Mouse (Mus musculus): ENCODE data around the gene Zfand6. TPM values are rescaled to one million over a fixed set of nuclear protein-coding genes. Genes with fewer than 3 reads are reported as not detected.

Zfand6 gene
- polyA plus RNA-seq, 1 experiment from 2014 or later, result 133 TPM

DNA sequence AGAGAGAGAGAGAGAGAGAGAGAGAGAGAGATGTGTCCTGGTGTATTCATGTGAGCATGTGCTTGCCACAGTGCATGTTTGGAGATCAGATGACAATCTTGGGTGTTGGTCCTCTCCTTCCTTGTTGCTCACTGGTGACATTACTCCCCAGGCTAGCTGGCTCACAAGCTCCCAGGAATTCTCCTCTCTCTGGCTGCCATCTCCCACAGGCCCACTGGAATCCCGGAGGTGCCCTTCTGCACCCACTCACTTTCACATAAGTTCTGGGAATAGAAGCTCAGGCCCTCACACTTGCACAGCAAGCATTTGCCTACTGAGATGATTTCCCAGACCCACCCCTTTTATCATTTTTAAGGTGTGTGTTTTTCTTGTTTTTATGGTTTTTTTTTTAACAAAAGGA, 110.0 kb downstream of the Zfand6 start:
- H3K36me3 ChIP-seq (ENCODE audit: insufficient read depth, low read length), result no peaks in the 10 kb centered on the region
- 75% methylated on average over 1 of the region's 1 CpGs for WGBS
- no peaks in the 10 kb centered on the region for H3K4me1 ChIP-seq (ENCODE audit: insufficient read depth, low read depth, low read length)
- H3K27ac ChIP-seq (ENCODE audit: low read length), result no peak overlapping the region
- DNase-seq (ENCODE audit: low spot score), result no peak
- no peak overlapping the region for H3K4me3 ChIP-seq (ENCODE audit: low read depth, low read length)
- TF ChIP-seq CTCF (IDR thresholded peaks at IDR 0.05) (no peak), EP300 (IDR thresholded peaks at IDR 0.05) (no peak)
- H3K9me3 ChIP-seq (ENCODE audit: low read length), result no peaks in the 10 kb centered on the region
- H3K27me3 ChIP-seq (replicated peaks; ENCODE audit: insufficient read depth, low read length), result no peaks in the 10 kb centered on the region
- H3K4me2 ChIP-seq (replicated peaks; ENCODE audit: low read depth, low read length), result no peak overlapping the region
- ATAC-seq, result no peak
- no peak overlapping the region for H3K9ac ChIP-seq (replicated peaks; ENCODE audit: low read depth)

DNA sequence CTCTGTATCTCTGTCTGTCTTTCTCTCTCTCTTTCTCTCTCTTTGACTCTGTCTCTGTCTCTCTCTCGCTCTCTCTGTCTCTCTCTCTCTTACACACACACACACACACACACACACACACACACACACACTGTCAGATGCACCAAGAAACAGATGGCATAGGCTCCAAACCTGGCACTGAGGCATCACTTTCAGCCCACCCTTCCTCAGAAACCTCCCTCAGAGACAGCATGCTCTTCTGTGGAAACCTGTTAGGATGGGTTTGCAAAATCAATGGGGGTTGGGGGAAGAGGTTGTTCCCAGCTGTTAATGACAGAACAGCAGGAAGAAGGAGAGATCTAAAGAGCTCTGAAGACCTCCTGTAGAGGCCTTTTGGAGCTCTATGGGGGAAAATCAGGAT, 110.9 kb downstream of the Zfand6 start:
- 57% methylated on average over 1 of the region's 1 CpGs for WGBS
- DNase-seq (ENCODE audit: low spot score), result no peak
- Histone ChIP-seq H3K27me3 (replicated peaks; ENCODE audit: insufficient read depth, low read length) (no peaks in the 10 kb centered on the region), H3K4me3 (ENCODE audit: low read depth, low read length) (no peak overlapping the region), H3K4me2 (replicated peaks; ENCODE audit: low read depth, low read length) (no peak overlapping the region), H3K36me3 (ENCODE audit: insufficient read depth, low read length) (no peaks in the 10 kb centered on the region), H3K9ac (replicated peaks; ENCODE audit: low read depth) (no peak overlapping the region), H3K9me3 (ENCODE audit: low read length) (no peaks in the 10 kb centered on the region), H3K27ac (ENCODE audit: low read length) (no peak overlapping the region), H3K4me1 (ENCODE audit: insufficient read depth, low read depth, low read length) (no peaks in the 10 kb centered on the region)
- ATAC-seq, result no peak
- TF ChIP-seq EP300 (IDR thresholded peaks at IDR 0.05), result no peak
- TF ChIP-seq CTCF (IDR thresholded peaks at IDR 0.05), result no peak

DNA sequence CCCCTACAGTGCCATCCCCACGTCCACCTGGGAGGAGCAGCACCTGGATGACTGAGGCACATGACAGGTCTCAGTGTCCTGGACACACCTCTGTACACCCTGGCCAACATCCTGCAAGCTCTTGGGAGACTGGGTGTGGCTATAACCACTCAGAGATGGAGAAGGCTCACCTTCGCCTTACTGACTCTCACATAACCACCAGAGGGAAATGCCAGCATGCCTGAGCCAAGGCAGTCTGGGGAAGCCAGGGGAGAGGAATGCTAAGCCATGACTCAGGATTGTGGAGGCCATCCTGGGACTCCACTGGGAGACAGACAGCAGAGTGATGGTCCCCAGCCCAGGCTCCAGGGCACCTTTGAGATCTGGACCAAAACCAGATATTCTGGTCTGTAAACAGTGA, 112.7 kb downstream of the Zfand6 start:
- H3K36me3 ChIP-seq (ENCODE audit: insufficient read depth, low read length), result no peaks in the 10 kb centered on the region
- TF ChIP-seq EP300 (IDR thresholded peaks at IDR 0.05) (no peak), CTCF (IDR thresholded peaks at IDR 0.05) (no peak)
- ATAC-seq, result no peak
- no peaks in the 10 kb centered on the region for H3K9me3 ChIP-seq (ENCODE audit: low read length)
- H3K27me3 ChIP-seq (replicated peaks; ENCODE audit: insufficient read depth, low read length), result no peaks in the 10 kb centered on the region
- WGBS, result 83% methylated on average over 2 of the region's 2 CpGs
- H3K4me1 ChIP-seq (ENCODE audit: insufficient read depth, low read depth, low read length), result no peaks in the 10 kb centered on the region
- H3K4me3 ChIP-seq (ENCODE audit: low read depth, low read length), result no peak overlapping the region
- no peak overlapping the region for H3K9ac ChIP-seq (replicated peaks; ENCODE audit: low read depth)
- DNase-seq (ENCODE audit: low spot score), result no peak
- no peak overlapping the region for H3K4me2 ChIP-seq (replicated peaks; ENCODE audit: low read depth, low read length)
- no peak overlapping the region for H3K27ac ChIP-seq (ENCODE audit: low read length)

DNA sequence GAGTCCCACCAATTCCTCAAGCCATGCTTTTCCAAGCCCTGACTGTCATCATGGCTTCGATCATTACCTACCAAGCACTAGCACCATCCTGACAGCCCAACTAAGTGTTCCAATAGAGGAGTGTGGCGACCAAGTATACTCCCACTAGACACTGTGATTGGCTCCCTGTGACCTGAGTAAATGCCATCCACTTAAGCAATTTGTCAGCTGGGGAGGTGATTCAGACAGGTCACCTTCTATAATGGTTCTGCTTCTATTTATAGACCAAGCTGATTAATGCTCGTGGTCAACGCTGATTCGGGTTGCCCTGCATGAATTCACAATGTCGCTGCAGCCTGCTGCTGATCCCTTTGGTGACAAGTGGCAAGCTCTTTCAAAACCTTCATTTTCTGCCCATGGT, 123.6 kb downstream of the Zfand6 start:
- DNase-seq (ENCODE audit: low spot score) (no peak), ATAC-seq (no peak)
- TF ChIP-seq CTCF (IDR thresholded peaks at IDR 0.05), result no peak
- no peak for TF ChIP-seq EP300 (IDR thresholded peaks at IDR 0.05)
- no peak overlapping the region for H3K4me2 ChIP-seq (replicated peaks; ENCODE audit: low read depth, low read length)
- H3K9me3 ChIP-seq (ENCODE audit: low read length), result no peaks in the 10 kb centered on the region
- 61% methylated on average over 6 of the region's 6 CpGs for WGBS
- H3K4me3 ChIP-seq (ENCODE audit: low read depth, low read length), result no peak overlapping the region
- H3K27me3 ChIP-seq (replicated peaks; ENCODE audit: insufficient read depth, low read length), result no peaks in the 10 kb centered on the region
- no peak overlapping the region for H3K27ac ChIP-seq (ENCODE audit: low read length)
- H3K4me1 ChIP-seq (ENCODE audit: insufficient read depth, low read depth, low read length), result no peaks in the 10 kb centered on the region
- no peaks in the 10 kb centered on the region for H3K36me3 ChIP-seq (ENCODE audit: insufficient read depth, low read length)
- H3K9ac ChIP-seq (replicated peaks; ENCODE audit: low read depth), result no peak overlapping the region

DNA sequence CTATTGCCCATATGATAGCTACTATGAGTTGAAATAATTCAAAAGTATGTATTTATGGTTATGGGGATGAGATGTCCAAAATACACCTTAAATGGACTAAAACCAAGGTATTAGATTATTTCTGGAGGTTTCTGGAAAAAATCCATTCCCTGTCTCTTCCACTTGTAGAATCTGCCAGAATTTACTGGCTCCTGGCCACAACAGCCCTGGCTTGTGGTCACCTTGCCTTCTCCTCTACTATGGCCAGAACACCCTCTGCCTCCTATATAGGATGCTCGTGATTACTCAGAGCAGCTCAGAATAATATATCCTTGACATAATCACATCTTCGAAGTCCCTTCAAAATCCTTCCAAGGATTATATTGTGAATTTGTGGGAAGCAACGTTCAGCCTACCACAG, 125.5 kb downstream of the Zfand6 start:
- H3K4me3 ChIP-seq (ENCODE audit: low read depth, low read length), result no peak overlapping the region
- no peak overlapping the region for H3K4me2 ChIP-seq (replicated peaks; ENCODE audit: low read depth, low read length)
- DNase-seq (ENCODE audit: low spot score) (no peak), ATAC-seq (no peak)
- no peak overlapping the region for H3K9ac ChIP-seq (replicated peaks; ENCODE audit: low read depth)
- H3K9me3 ChIP-seq (ENCODE audit: low read length), result no peaks in the 10 kb centered on the region
- TF ChIP-seq CTCF (IDR thresholded peaks at IDR 0.05) (no peak), EP300 (IDR thresholded peaks at IDR 0.05) (no peak)
- H3K4me1 ChIP-seq (ENCODE audit: insufficient read depth, low read depth, low read length), result no peaks in the 10 kb centered on the region
- H3K36me3 ChIP-seq (ENCODE audit: insufficient read depth, low read length), result no peaks in the 10 kb centered on the region
- H3K27me3 ChIP-seq (replicated peaks; ENCODE audit: insufficient read depth, low read length), result no peaks in the 10 kb centered on the region
- WGBS, result 82% methylated on average over 3 of the region's 3 CpGs
- H3K27ac ChIP-seq (ENCODE audit: low read length), result no peak overlapping the region

Other genes with a start within 250 kb of the Zfand6 start
- 0.44 and 0.45 TPM in 2 replicates for gene Gm2115, start 161.0 kb downstream of the Zfand6 start, polyA plus RNA-seq (2015; fragmentation: Nextera tagmentation; extraction: Ambion mirVana)
- gene Fah, start 83.2 kb downstream of the Zfand6 start, polyA plus RNA-seq (2015; fragmentation: Nextera tagmentation; extraction: Ambion mirVana), result 11.7 and 13.7 TPM in 2 replicates
- not detected in 2 replicates for gene Olfr291, start 163.6 kb upstream of the Zfand6 start, polyA plus RNA-seq (2015; fragmentation: Nextera tagmentation; extraction: Ambion mirVana)